Mouse (Mus musculus) small intestine, adult 2 months (tissue): ENCODE data around the gene Omt2b.
"Not testable (repeated sequence)": the region's sequence is repeated elsewhere in the genome, so short reads cannot be mapped to it uniquely, and the experiment has no call there.

Source experiments
- CTCF ChIP-seq: fragments of 200-500 bp; IDR thresholded peaks from 2 replicates; pipeline ENCODE4 v1.5.1; 2012; ENCODE audit warnings: low read depth, mild to moderate bottlenecking, control low read depth, inconsistent platforms, low read length, moderate library complexity, mixed read lengths; ENCODE audit not compliant: insufficient replicate concordance, insufficient read length; ENCODE audit errors: extremely low read depth
- POLR2A ChIP-seq: fragments of 200-500 bp; IDR thresholded peaks from 2 replicates; pipeline ENCODE4 v1.6.1; 2012; ENCODE audit warnings: low read depth, mild to moderate bottlenecking, control low read depth, inconsistent platforms, low read length, moderate library complexity

DNA sequence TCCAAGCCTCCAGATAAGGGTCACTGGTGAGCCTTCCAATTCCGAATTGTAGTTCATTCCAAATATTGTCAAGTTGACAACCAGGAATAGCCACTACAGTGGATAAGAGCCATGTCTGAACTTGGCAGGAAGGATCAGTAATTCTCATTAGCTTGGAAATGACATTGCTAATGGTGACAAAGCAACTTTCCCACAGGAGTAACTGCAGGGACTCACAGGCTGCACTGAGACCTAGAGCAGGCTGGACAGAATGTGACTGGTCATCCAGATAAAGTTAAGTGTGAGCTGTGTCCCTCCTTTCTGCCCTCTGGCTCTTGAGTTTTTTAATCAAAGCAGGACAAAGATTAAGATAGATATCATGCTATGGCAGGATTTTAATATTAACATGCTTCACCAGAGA, 38.3 kb upstream of the Omt2b start:
- TF ChIP-seq CTCF, POLR2A: not testable (repeated sequence)
